Mouse (Mus musculus) liver, embryonic 16.5 days (tissue): ENCODE results near the gene Gnaz. TPM values are rescaled to one million over a fixed set of nuclear protein-coding genes. Genes with fewer than 3 reads are reported as not detected.

ENCODE experiments used
- ATAC-seq: fragments of 200-750 bp; cut with Nextera tagmentation; 2 replicates; pipeline ENCODE4 v1.8.0; 2017; ENCODE audit warnings: low read depth, mild to moderate bottlenecking, moderate number of reproducible peaks, moderate library complexity
- H3K27ac ChIP-seq: fragments of 300-500 bp; sonication (generic); 2 replicates; pipeline ENCODE4 v1.5.1; 2014; ENCODE audit warnings: mild to moderate bottlenecking, low read length
- H3K27me3 ChIP-seq: fragments of 300-500 bp; sonication (generic); 2 replicates; pipeline ENCODE4 v1.6.1; 2014; ENCODE audit warnings: low read depth, low read length, mixed read lengths; ENCODE audit not compliant: control insufficient read depth, insufficient read depth
- H3K36me3 ChIP-seq: fragments of 300-500 bp; sonication (generic); 2 replicates; pipeline ENCODE4 v1.6.1; 2014; ENCODE audit warnings: mild to moderate bottlenecking; ENCODE audit not compliant: control insufficient read depth, insufficient read depth
- H3K4me1 ChIP-seq: fragments of 300-500 bp; sonication (generic); 2 replicates; pipeline ENCODE4 v1.6.1; 2014; ENCODE audit warnings: low read depth, low read length, mixed read lengths; ENCODE audit not compliant: control insufficient read depth
- H3K4me2 ChIP-seq: fragments of 300-500 bp; sonication (generic); 2 replicates; pipeline ENCODE4 v1.6.1; 2014; ENCODE audit warnings: low read depth, low read length, mixed read lengths
- H3K4me3 ChIP-seq: fragments of 300-500 bp; sonication (generic); 2 replicates; pipeline ENCODE4 v1.5.1; 2014; ENCODE audit warnings: low read depth, mild to moderate bottlenecking, low read length
- H3K9ac ChIP-seq: fragments of 300-500 bp; sonication (generic); 2 replicates; pipeline ENCODE4 v1.6.1; 2014; ENCODE audit warnings: low read depth, low read length
- H3K9me3 ChIP-seq: fragments of 300-500 bp; sonication (generic); replicated peaks from 2 replicates; pipeline ENCODE4 v1.6.1; 2016; ENCODE audit warnings: low read length; ENCODE audit not compliant: control insufficient read depth
- WGBS: fragments of 180-500 bp; shearing (Covaris S2); extraction: QIAGEN DNeasy Blood & Tissue Kit; methylation state at CpG from one replicate; pipeline ENCODE4 v1.1.7; 2014; ENCODE audit not compliant: insufficient replicate concordance; 5-methylcytosine and 5-hydroxymethylcytosine counted together
- polyA plus RNA-seq: library from polyadenylated mRNA; unstranded; fragments of >200 nt; fragmentation: Nextera tagmentation; extraction: Ambion mirVana; gene quantifications from 2 replicates; pipeline ENCODE4 v1.2.1, GENCODE M21; 2015

Gene Gnaz
- polyA plus RNA-seq, 1 experiment from 2014 or later, result 2.8 TPM

- no peaks in the 10 kb centered on the region for H3K36me3 ChIP-seq
- no peak overlapping the region for H3K9ac ChIP-seq
- no peak overlapping the region for H3K27ac ChIP-seq
- no peaks in the 10 kb centered on the region for H3K4me1 ChIP-seq
- WGBS, result 57% methylated on average over 3 of the region's 3 CpGs
- no peak for ATAC-seq
- no peaks in the 10 kb centered on the region for H3K27me3 ChIP-seq
- H3K4me2 ChIP-seq, result no peak overlapping the region
- no peak overlapping the region for H3K4me3 ChIP-seq
- no peaks in the 10 kb centered on the region for H3K9me3 ChIP-seq
Measured at GRCm38 (mm10) chr10:74930541-74930940, 36.4 kb upstream of the Gnaz start.

GRCm38 (mm10) chr10:74931631-74932030, 35.3 kb upstream of the Gnaz start:
- Histone ChIP-seq H3K9ac (no peak overlapping the region), H3K4me2 (no peak overlapping the region), H3K27me3 (no peaks in the 10 kb centered on the region), H3K36me3 (no peaks in the 10 kb centered on the region), H3K27ac (no peak overlapping the region), H3K9me3 (no peaks in the 10 kb centered on the region), H3K4me3 (no peak overlapping the region), H3K4me1 (no peaks in the 10 kb centered on the region)
- WGBS, result 49% methylated on average over 6 of the region's 6 CpGs
- ATAC-seq, result no peak

GRCm38 (mm10) chr10:74932487-74932886, 34.5 kb upstream of the Gnaz start:
- Histone ChIP-seq H3K9ac (no peak overlapping the region), H3K4me2 (no peak overlapping the region), H3K4me1 (no peaks in the 10 kb centered on the region), H3K36me3 (no peaks in the 10 kb centered on the region), H3K27ac (no peak overlapping the region), H3K4me3 (no peak overlapping the region), H3K9me3 (no peaks in the 10 kb centered on the region), H3K27me3 (no peaks in the 10 kb centered on the region)
- ATAC-seq, result no peak
- WGBS, result 53% methylated on average over 6 of the region's 6 CpGs

- H3K27ac ChIP-seq, result no peak overlapping the region
- WGBS, result 71% methylated on average over 19 of the region's 19 CpGs
- H3K9me3 ChIP-seq, result no peaks in the 10 kb centered on the region
- no peak overlapping the region for H3K4me3 ChIP-seq
- no peaks in the 10 kb centered on the region for H3K36me3 ChIP-seq
- no peaks in the 10 kb centered on the region for H3K27me3 ChIP-seq
- no peak overlapping the region for H3K9ac ChIP-seq
- no peaks in the 10 kb centered on the region for H3K4me1 ChIP-seq
- H3K4me2 ChIP-seq, result no peak overlapping the region
- ATAC-seq, result no peak
Measured at GRCm38 (mm10) chr10:74933548-74934190, 33.3 kb upstream of the Gnaz start.

- no peak overlapping the region for H3K4me2 ChIP-seq
- H3K9me3 ChIP-seq, result no peaks in the 10 kb centered on the region
- no peak overlapping the region for H3K27ac ChIP-seq
- H3K9ac ChIP-seq, result no peak overlapping the region
- no peak overlapping the region for H3K4me3 ChIP-seq
- 57% methylated on average over 12 of the region's 12 CpGs for WGBS
- H3K27me3 ChIP-seq, result no peaks in the 10 kb centered on the region
- no peaks in the 10 kb centered on the region for H3K4me1 ChIP-seq
- no peak for ATAC-seq
- H3K36me3 ChIP-seq, result no peaks in the 10 kb centered on the region
Measured at GRCm38 (mm10) chr10:74934521-74934920, 32.5 kb upstream of the Gnaz start.

GRCm38 (mm10) chr10:74935016-74935415, 32.0 kb upstream of the Gnaz start:
- 22% methylated on average over 6 of the region's 6 CpGs for WGBS
- H3K4me3 ChIP-seq, result no peak overlapping the region
- no peak for ATAC-seq
- no peaks in the 10 kb centered on the region for H3K9me3 ChIP-seq
- H3K9ac ChIP-seq, result no peak overlapping the region
- no peak overlapping the region for H3K4me2 ChIP-seq
- no peaks in the 10 kb centered on the region for H3K4me1 ChIP-seq
- no peaks in the 10 kb centered on the region for H3K36me3 ChIP-seq
- H3K27me3 ChIP-seq, result no peaks in the 10 kb centered on the region
- H3K27ac ChIP-seq, result no peak overlapping the region

GRCm38 (mm10) chr10:74937003-74937790, 29.8 kb upstream of the Gnaz start:
- WGBS, result 66% methylated on average over 10 of the region's 10 CpGs
- Histone ChIP-seq H3K27ac (no peak overlapping the region), H3K9me3 (no peaks in the 10 kb centered on the region), H3K27me3 (no peaks in the 10 kb centered on the region), H3K36me3 (no peaks in the 10 kb centered on the region), H3K4me2 (no peak overlapping the region), H3K9ac (no peak overlapping the region), H3K4me3 (no peak overlapping the region), H3K4me1 (no peaks in the 10 kb centered on the region)
- peak; percentile 41 for ATAC-seq

- no peaks in the 10 kb centered on the region for H3K36me3 ChIP-seq
- no peak overlapping the region for H3K27ac ChIP-seq
- no peaks in the 10 kb centered on the region for H3K9me3 ChIP-seq
- no peaks in the 10 kb centered on the region for H3K4me1 ChIP-seq
- no peaks in the 10 kb centered on the region for H3K27me3 ChIP-seq
- no peak for ATAC-seq
- no peak overlapping the region for H3K4me3 ChIP-seq
- WGBS, result 50% methylated on average over 5 of the region's 5 CpGs
- H3K4me2 ChIP-seq, result no peak overlapping the region
- no peak overlapping the region for H3K9ac ChIP-seq
Measured at GRCm38 (mm10) chr10:74938410-74938809, 28.6 kb upstream of the Gnaz start.

GRCm38 (mm10) chr10:74939300-74939699, 27.7 kb upstream of the Gnaz start:
- no peaks in the 10 kb centered on the region for H3K27me3 ChIP-seq
- ATAC-seq, result no peak
- 42% methylated on average over 3 of the region's 3 CpGs for WGBS
- H3K27ac ChIP-seq, result no peak overlapping the region
- H3K9me3 ChIP-seq, result no peaks in the 10 kb centered on the region
- no peaks in the 10 kb centered on the region for H3K4me1 ChIP-seq
- H3K9ac ChIP-seq, result no peak overlapping the region
- H3K36me3 ChIP-seq, result no peaks in the 10 kb centered on the region
- H3K4me3 ChIP-seq, result no peak overlapping the region
- no peak overlapping the region for H3K4me2 ChIP-seq
